Mouse (Mus musculus) limb, embryonic 12.5 days (tissue): Measurements from ENCODE around the gene Smc6. TPM values are rescaled to one million over a fixed set of nuclear protein-coding genes. Genes with fewer than 3 reads are reported as not detected.

Experiments used
- ATAC-seq: fragments of 200-750 bp; cut with Nextera tagmentation; 2 replicates; pipeline ENCODE4 v1.8.0; 2017; ENCODE audit warnings: low read depth, moderate TSS enrichment; ENCODE audit not compliant: insufficient number of reproducible peaks, insufficient read depth, low FRiP score, low TSS enrichment
- H3K27ac ChIP-seq: fragments of 300-500 bp; sonication (generic); 2 replicates; pipeline ENCODE4 v1.5.1; 2016; ENCODE audit warnings: mild to moderate bottlenecking, moderate library complexity
- H3K27me3 ChIP-seq: fragments of 300-500 bp; sonication (generic); 2 replicates; pipeline ENCODE4 v1.6.1; 2016; ENCODE audit warnings: mild to moderate bottlenecking, moderate library complexity
- H3K36me3 ChIP-seq: fragments of 300-500 bp; sonication (generic); 2 replicates; pipeline ENCODE4 v1.6.1; 2016; ENCODE audit warnings: mild to moderate bottlenecking, moderate library complexity
- H3K4me1 ChIP-seq: fragments of 300-500 bp; sonication (generic); replicated peaks from 2 replicates; pipeline ENCODE4 v1.6.1; 2016
- H3K4me2 ChIP-seq: fragments of 300-500 bp; sonication (generic); 2 replicates; pipeline ENCODE4 v1.6.1; 2016; ENCODE audit warnings: mild to moderate bottlenecking, moderate library complexity
- H3K4me3 ChIP-seq: fragments of 300-500 bp; sonication (generic); replicated peaks from 2 replicates; pipeline ENCODE4 v1.5.1; 2016; ENCODE audit warnings: mild to moderate bottlenecking
- H3K9ac ChIP-seq: fragments of 300-500 bp; sonication (generic); replicated peaks from 2 replicates; pipeline ENCODE4 v1.6.1; 2016; ENCODE audit warnings: mild to moderate bottlenecking, moderate library complexity
- H3K9me3 ChIP-seq: fragments of 300-500 bp; sonication (generic); 2 replicates; pipeline ENCODE4 v1.6.1; 2016; ENCODE audit warnings: mild to moderate bottlenecking, moderate library complexity
- WGBS: fragments of 180-500 bp; shearing (Covaris S2); methylation state at CpG from one replicate; pipeline ENCODE4 v1.1.7; 2016; 5-methylcytosine and 5-hydroxymethylcytosine counted together
- polyA plus RNA-seq: library from polyadenylated mRNA; unstranded; fragments of >200 nt; fragmentation: Nextera tagmentation; extraction: Ambion mirVana; gene quantifications from 2 replicates; pipeline ENCODE4 v1.2.1, GENCODE M21; 2016

Smc6 gene
- polyA plus RNA-seq, 1 experiment from 2014 or later = 158 TPM

DNA sequence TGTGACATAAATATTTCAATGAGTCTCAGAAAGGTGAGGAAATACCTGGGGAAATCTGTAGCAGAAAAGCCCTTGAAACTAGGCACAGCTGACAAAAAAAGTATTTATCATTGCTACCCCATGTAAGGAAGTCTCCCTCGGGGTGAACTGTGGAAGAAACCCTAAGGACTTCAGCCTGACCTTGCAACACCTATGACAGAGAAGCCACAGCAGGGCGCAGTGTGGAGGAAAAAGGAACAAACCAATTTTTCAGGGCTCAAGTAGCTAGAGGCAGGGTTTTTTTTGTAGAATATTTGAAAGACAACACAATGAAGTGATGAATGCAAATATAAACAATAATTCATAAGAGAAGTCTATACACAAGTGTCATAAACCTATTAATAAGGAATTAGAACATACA is 29.7 kb upstream of the Smc6 start:
- no peaks in the 10 kb centered on the region for H3K4me1 ChIP-seq
- no peak for ATAC-seq
- no peak overlapping the region for H3K27ac ChIP-seq
- peaks cover 8% of the 10 kb centered on the region for H3K36me3 ChIP-seq
- H3K9me3 ChIP-seq = no peaks in the 10 kb centered on the region
- H3K4me2 ChIP-seq = no peak overlapping the region
- 71% methylated on average over 2 of the region's 2 CpGs for WGBS
- H3K9ac ChIP-seq = no peak overlapping the region
- no peak overlapping the region for H3K4me3 ChIP-seq
- H3K27me3 ChIP-seq = no peaks in the 10 kb centered on the region

DNA sequence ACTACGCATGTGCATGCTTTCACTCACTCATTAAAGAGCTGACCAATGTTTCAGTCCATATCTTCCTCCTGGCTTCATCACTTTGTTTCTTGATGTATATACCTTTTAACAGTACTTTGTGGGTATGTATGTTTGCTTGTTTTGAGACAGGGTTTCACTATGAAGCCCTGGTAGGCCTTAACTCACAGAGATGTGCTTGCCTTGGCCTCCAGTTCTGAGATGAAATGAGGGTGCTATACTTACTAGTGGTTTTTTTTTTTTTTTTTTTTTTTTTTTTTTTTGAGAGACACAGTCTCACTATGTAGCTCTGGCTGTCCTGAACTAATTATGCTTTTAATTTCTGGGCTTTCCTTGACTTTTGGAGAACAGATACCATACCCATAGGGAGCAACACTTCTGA is 18.2 kb upstream of the Smc6 start:
- WGBS = 98% methylated on average over 1 of the region's 1 CpGs
- peaks cover 35% of the 10 kb centered on the region for H3K36me3 ChIP-seq
- no peak overlapping the region for H3K4me3 ChIP-seq
- no peak for ATAC-seq
- H3K4me2 ChIP-seq = no peak overlapping the region
- H3K27ac ChIP-seq = no peak overlapping the region
- no peaks in the 10 kb centered on the region for H3K9me3 ChIP-seq
- no peaks in the 10 kb centered on the region for H3K27me3 ChIP-seq
- H3K9ac ChIP-seq = no peak overlapping the region
- no peaks in the 10 kb centered on the region for H3K4me1 ChIP-seq

DNA sequence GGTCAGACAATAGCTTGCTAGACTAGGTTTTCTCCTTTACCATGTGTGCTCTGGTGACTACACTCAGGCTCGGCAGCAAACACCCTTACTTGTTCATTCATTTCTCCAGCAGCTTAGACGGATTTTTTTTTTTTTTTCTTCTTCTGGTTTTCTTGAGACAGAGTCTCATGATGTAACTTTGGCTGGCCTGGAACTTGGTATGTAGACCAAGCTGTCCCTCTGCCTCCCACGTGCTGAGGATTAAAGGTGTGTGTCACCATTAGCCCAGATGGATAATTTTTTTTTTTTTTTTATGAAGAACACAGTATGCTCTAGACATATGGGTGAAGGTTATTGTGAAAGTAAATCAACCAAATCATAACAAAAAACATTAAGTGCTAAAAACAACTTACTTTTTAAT is 15.4 kb upstream of the Smc6 start:
- Histone ChIP-seq H3K36me3 (peaks cover 27% of the 10 kb centered on the region), H3K9me3 (no peaks in the 10 kb centered on the region), H3K27ac (no peak overlapping the region), H3K27me3 (no peaks in the 10 kb centered on the region), H3K4me1 (no peaks in the 10 kb centered on the region), H3K4me2 (no peak overlapping the region), H3K4me3 (no peak overlapping the region), H3K9ac (no peak overlapping the region)
- ATAC-seq = no peak
- WGBS = 71% methylated on average over 3 of the region's 3 CpGs

DNA sequence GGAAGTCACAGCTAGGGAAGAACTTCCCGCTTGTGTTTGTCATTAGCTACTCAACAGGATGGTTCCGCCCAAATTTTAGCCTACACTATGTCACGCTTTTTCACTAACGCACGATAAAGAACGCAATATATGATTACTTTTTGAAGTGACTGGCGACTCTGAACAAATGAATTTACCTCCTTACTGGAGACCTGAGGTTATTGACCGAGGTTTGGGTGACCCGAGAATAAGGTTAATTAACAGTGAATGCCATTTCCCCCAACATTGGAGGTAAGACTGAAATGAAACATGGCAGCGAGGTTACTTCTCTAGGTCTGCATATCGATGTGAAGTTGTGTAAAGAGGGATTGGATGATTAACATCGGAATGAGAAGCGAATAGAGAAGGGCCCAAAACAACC is 791 bp upstream of the Smc6 start:
- 0 out of 2 replicates have a peak overlapping the region, but pooled peaks have one; percentile 96 for H3K27ac ChIP-seq
- 3% methylated on average over 13 of the region's 13 CpGs for WGBS
- H3K4me1 ChIP-seq = peaks cover 24% of the 10 kb centered on the region
- ATAC-seq = no peak
- peak overlapping the region; percentile 92 for H3K4me3 ChIP-seq
- H3K27me3 ChIP-seq = no peaks in the 10 kb centered on the region
- peak overlapping the region; percentile 83 for H3K4me2 ChIP-seq
- no peaks in the 10 kb centered on the region for H3K36me3 ChIP-seq
- no peaks in the 10 kb centered on the region for H3K9me3 ChIP-seq
- peak overlapping the region; percentile 97; the same call in 1 of the 2 replicates for H3K9ac ChIP-seq

DNA sequence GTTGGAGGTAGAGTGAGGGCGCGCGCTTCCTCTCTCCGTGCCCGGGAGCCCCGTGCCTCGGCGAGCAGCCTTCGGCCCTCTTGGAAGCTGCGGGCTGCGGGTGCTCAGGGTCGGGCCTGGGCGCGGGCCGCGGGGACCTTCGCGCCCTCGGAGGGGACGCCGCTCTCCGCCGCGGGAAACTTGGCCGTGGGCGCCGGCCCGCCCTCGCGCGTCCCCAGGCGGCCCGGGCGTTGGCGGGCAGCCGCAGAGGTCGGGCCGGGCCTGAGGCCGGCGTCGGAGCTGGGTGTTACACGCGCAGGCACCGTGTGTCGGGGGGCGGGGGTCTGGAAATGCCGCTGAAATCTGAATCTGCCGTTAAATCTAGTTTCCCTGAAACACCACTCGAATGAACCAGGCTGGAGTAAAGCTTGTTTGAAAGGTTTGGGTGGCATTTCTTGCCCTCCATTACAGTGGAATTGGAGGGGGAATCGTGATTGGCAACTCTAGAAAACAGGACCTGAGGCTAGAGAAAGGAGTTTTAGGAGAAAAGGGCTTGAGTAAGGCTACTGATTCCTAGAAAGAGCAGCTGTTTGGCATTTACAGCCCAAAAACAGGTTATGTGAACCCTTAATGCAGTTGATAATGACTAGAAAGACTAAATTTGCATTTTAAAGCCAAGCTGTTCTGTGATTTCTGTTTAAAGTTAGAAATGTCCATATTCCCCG is 748 bp downstream of the Smc6 start:
- peak; percentile 71 for ATAC-seq
- peaks cover 24% of the 10 kb centered on the region for H3K4me1 ChIP-seq
- H3K9me3 ChIP-seq = no peaks in the 10 kb centered on the region
- H3K27ac ChIP-seq = peak overlapping the region; percentile 96
- peak overlapping the region; percentile 97 for H3K9ac ChIP-seq
- WGBS = under 1% methylated on average over 47 of the region's 51 CpGs
- peak overlapping the region; percentile 83 for H3K4me2 ChIP-seq
- H3K4me3 ChIP-seq = peak overlapping the region; percentile 92
- H3K36me3 ChIP-seq = no peaks in the 10 kb centered on the region
- H3K27me3 ChIP-seq = no peaks in the 10 kb centered on the region

DNA sequence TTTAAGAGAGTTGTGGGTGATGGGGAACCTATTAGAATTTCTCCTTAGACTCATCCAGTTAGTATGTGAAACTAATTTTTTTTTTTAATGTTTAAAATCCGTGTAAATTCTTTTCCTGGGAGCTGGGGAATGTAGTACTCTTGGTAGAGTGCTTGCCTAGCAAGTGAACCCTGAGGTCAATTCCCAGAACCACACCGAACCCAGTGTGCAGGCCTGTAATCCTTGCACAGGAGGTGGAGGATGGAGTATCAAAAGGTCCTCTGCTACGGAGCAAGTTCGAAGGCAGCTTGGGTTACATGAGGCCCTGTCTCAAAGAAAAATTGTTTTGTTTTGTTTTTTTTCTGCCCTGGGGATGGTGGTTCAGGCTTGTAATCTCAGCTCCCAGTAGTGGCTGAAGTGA is 1.3 kb downstream of the Smc6 start:
- no peaks in the 10 kb centered on the region for H3K36me3 ChIP-seq
- 1% methylated on average over 4 of the region's 4 CpGs for WGBS
- no peak for ATAC-seq
- peak overlapping the region; percentile 97 for H3K9ac ChIP-seq
- H3K27ac ChIP-seq = peak overlapping the region; percentile 96
- H3K4me1 ChIP-seq = peaks cover 24% of the 10 kb centered on the region
- H3K4me3 ChIP-seq = peak overlapping the region; percentile 92
- H3K4me2 ChIP-seq = peak overlapping the region; percentile 83
- H3K27me3 ChIP-seq = no peaks in the 10 kb centered on the region
- no peaks in the 10 kb centered on the region for H3K9me3 ChIP-seq

DNA sequence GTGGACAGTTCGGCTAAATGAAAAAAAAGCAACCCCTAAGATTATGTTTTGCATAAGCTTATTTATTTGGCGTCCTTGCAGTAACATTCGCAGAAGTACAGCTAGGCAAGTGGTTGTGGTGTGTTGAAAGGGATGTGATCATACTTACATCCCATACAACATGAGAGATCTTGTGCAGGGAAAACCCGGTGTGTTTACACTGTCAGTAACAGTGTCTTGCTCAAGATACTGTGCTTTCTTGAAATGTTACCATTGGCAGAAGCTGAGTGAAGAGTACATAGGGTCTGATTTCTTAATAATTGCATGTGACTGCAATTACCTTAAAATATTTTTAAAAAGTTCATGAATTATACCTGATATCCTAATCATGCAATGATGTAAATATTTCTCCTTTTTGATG is 6.9 kb downstream of the Smc6 start:
- Histone ChIP-seq H3K9ac (no peak overlapping the region), H3K4me2 (no peak overlapping the region), H3K4me3 (no peak overlapping the region), H3K36me3 (peaks cover 41% of the 10 kb centered on the region), H3K9me3 (no peaks in the 10 kb centered on the region), H3K4me1 (peaks cover 13% of the 10 kb centered on the region), H3K27me3 (no peaks in the 10 kb centered on the region), H3K27ac (no peak overlapping the region)
- ATAC-seq = no peak
- 92% methylated on average over 4 of the region's 4 CpGs for WGBS

DNA sequence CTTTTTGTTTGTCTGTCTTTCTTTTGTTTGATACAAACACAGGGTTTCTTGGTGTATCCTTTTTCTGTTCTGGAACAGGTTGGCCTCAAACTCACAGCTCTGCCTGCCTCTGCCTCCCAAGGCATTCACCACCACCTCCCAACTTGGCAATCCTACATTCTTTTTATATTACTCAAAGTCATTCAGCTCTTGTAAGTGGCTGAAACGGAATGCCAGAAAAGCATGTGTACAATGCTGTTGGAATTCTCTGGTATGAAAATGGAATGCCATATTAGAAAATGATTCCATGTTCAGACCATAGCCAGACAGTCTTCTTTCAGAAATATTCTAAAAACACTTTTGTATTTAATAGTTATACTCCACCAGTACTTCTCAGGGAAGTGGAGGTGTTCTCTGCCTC is 7.5 kb downstream of the Smc6 start:
- Histone ChIP-seq H3K4me1 (peaks cover 8% of the 10 kb centered on the region), H3K27ac (no peak overlapping the region), H3K9me3 (no peaks in the 10 kb centered on the region), H3K4me3 (no peak overlapping the region), H3K27me3 (no peaks in the 10 kb centered on the region), H3K4me2 (no peak overlapping the region), H3K9ac (no peak overlapping the region), H3K36me3 (peaks cover 46% of the 10 kb centered on the region)
- 93% methylated on average over 1 of the region's 1 CpGs for WGBS
- no peak for ATAC-seq

DNA sequence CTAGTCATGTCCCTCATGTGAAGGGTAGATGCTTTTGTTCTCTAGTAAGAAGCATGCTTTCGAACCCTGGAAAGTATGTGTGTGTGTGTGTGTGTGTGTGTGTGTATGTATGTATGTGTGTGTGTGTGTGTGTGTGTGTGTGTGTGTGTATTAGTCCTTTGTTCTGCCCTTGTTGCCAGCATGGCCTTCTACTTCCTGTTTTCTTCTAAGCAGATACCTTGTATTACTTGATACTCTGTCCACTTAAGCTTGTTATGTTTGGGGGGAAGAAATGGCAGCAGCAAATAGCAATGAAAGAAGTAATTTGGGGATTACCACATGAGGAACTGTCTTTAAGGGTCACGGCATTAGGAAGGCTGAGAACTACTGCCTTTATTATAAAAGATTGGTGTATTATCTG is 10.9 kb downstream of the Smc6 start:
- peaks cover 72% of the 10 kb centered on the region for H3K36me3 ChIP-seq
- no peaks in the 10 kb centered on the region for H3K27me3 ChIP-seq
- no peak for ATAC-seq
- no peaks in the 10 kb centered on the region for H3K4me1 ChIP-seq
- H3K4me2 ChIP-seq = no peak overlapping the region
- H3K9ac ChIP-seq = no peak overlapping the region
- WGBS = 91% methylated on average over 2 of the region's 2 CpGs
- no peak overlapping the region for H3K4me3 ChIP-seq
- H3K27ac ChIP-seq = no peak overlapping the region
- H3K9me3 ChIP-seq = no peaks in the 10 kb centered on the region

DNA sequence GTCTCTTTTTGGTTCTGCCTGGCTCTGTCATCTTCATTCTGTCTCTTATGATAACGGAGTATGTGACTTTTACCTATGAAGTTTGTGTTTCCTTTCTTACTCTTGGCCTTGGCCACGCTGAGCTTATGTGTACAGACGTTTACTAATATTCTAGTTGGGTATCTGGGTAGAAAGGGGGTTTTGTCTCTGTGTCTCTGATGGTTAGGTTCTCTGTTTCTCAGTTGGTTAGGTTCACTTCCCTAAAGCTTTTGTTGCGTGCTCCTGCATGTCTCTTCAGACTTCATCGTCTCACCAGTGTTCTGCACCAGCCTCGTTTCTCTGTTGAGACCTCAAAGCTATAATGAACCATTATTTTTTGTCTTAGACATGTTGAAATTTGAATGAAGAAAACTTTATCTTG is 11.5 kb downstream of the Smc6 start:
- no peak overlapping the region for H3K9ac ChIP-seq
- H3K27me3 ChIP-seq = no peaks in the 10 kb centered on the region
- H3K4me3 ChIP-seq = no peak overlapping the region
- no peak for ATAC-seq
- H3K4me1 ChIP-seq = no peaks in the 10 kb centered on the region
- WGBS = 93% methylated on average over 6 of the region's 6 CpGs
- no peaks in the 10 kb centered on the region for H3K9me3 ChIP-seq
- no peak overlapping the region for H3K27ac ChIP-seq
- peaks cover 75% of the 10 kb centered on the region for H3K36me3 ChIP-seq
- no peak overlapping the region for H3K4me2 ChIP-seq

DNA sequence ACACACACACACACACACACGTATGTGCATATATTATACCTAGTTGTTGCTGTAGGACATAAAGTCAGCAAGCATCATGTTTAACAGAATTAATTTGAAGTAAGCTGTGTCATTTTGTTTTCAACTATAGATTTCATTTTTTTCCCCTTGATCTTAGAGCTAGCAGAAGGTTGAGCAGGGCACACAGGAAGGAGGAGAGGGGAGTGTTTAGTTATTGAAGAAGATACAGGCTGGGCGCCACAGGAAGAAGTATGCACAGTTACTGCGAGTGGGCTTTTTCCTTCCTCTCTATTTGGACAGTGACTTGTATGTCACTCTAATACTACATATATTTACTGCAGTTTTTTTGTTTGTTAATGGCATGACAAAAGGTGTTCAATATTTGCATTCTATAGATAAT is 14.2 kb downstream of the Smc6 start:
- Histone ChIP-seq H3K27me3 (no peaks in the 10 kb centered on the region), H3K9ac (no peak overlapping the region), H3K9me3 (no peaks in the 10 kb centered on the region), H3K36me3 (peaks cover 67% of the 10 kb centered on the region), H3K4me3 (no peak overlapping the region), H3K4me1 (no peaks in the 10 kb centered on the region), H3K27ac (no peak overlapping the region), H3K4me2 (no peak overlapping the region)
- no peak for ATAC-seq
- WGBS = 95% methylated on average over 3 of the region's 3 CpGs

DNA sequence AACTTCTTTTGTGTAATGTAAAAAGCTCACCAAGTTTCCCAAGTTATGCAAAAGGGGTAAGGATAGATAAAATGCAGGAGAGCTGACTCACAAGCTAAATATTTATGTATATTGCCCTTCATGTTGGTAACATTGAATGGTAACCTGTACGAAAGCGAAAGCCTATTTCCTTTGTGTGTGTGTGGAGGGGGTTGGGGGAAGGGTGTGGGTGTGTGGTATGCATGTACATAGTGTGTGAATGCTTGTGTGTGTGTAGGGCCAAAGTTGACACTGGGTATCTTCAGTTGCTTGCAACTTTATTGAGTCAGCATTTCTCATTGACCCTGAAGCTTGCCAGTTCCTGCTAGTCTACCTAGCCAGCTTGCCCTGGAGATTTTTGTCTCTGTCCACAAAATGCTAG is 15.9 kb downstream of the Smc6 start:
- WGBS = 97% methylated on average over 2 of the region's 2 CpGs
- Histone ChIP-seq H3K9ac (no peak overlapping the region), H3K27me3 (no peaks in the 10 kb centered on the region), H3K9me3 (no peaks in the 10 kb centered on the region), H3K4me2 (no peak overlapping the region), H3K27ac (no peak overlapping the region), H3K36me3 (peaks cover 73% of the 10 kb centered on the region), H3K4me3 (no peak overlapping the region), H3K4me1 (no peaks in the 10 kb centered on the region)
- no peak for ATAC-seq
